Mouse (Mus musculus) E14TG2a.4 (cell line): ENCODE measurements around the gene Wdr63.

Experiments
- CTCF ChIP-seq: conservative IDR thresholded peaks from 2 replicates; pipeline ENCODE4 v1.5.1; 2014; ENCODE audit warnings: low read length
- NANOG ChIP-seq: IDR thresholded peaks from 2 replicates; pipeline ENCODE4 v1.6.1; 2014; ENCODE audit warnings: borderline replicate concordance, low read length, mixed read lengths
- POU5F1 ChIP-seq: IDR thresholded peaks from 2 replicates; pipeline ENCODE4 v1.6.1; 2014; ENCODE audit warnings: low read length, borderline replicate concordance

DNA sequence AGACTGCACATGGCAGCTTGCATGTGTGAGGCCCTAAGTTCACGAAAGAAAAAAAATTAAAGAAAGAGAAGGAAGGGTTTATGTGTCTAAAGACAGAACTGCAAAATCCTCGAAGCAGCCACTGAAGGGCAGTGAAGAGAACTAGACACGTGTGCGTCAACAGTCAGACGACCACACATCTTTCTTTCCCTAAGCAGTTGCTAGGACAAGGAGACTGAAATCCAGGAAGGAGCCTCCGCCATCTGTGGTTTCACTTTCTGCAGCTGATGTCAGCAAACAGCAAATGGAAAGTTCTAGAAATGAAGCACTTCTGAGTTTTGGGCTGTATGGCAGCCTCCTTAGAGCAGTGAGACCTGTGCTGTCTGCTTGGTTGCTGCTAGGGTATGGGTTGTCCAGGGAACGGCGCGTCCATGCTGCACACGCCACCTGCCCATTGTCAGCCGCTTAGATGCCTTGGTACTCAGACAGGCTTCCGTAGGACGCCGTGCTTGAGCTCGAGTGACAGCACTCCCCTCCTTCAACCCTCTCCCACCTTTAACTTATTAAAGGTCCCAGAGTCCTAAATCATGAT lies 48.5 kb downstream of the Wdr63 start:
- TF ChIP-seq CTCF (no peak), NANOG (no peak), POU5F1 (no peak)
